Mouse (Mus musculus): ENCODE results near the gene Trim47. TPM values are rescaled to one million over a fixed set of nuclear protein-coding genes. Genes with fewer than 3 reads are reported as not detected.

Trim47 gene
- total and polyA plus RNA-seq, 2 experiments from 2014 or later = 9.0 to 16.8 TPM

- DNase-seq (ENCODE audit: low spot score) (no peak), ATAC-seq (ENCODE audit: low FRiP score) (no peak)
- Histone ChIP-seq H3K4me2 (ENCODE audit: low read depth, low read length, poor library complexity, severe bottlenecking) (no peak overlapping the region), H3K36me3 (ENCODE audit: insufficient read depth, low read length) (peaks cover 41% of the 10 kb centered on the region), H3K27ac (ENCODE audit: low read depth, low read length) (no peak overlapping the region), H3K27me3 (ENCODE audit: insufficient read depth, low read length) (no peaks in the 10 kb centered on the region), H3K4me1 (ENCODE audit: insufficient read depth, low read length) (no peaks in the 10 kb centered on the region), H3K4me3 (ENCODE audit: low read depth, low read length) (no peak overlapping the region), H3K9ac (replicated peaks; ENCODE audit: low read length, poor library complexity, severe bottlenecking) (no peak overlapping the region), H3K9me3 (ENCODE audit: low read length) (no peaks in the 10 kb centered on the region)
- no peak for TF ChIP-seq CTCF (IDR thresholded peaks at IDR 0.05)
- 25% methylated on average over 10 of the region's 10 CpGs for WGBS
Observed at GRCm38 (mm10) chr11:116078676-116079320, 48.2 kb downstream of the Trim47 start.

DNA sequence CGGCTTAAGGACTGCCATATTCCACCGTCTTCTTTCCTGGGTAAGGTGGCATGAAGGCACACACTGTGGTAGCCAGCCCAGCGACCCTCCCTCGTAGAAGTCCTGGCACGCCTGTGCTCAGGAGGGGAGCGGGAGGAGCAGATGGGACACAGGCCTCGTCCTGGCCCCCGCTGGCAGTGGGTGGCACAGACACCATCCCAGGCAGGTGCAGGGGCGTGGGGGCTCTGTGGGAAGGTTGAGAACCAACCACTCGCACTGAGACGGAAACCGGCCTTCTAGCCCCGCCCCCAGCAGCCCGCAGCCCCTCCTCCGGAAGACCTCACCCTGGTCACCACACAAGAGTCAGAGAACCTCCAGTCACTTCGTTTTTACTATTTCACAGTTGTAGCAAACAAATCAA lies 48.8 kb downstream of the Trim47 start:
- no peaks in the 10 kb centered on the region for H3K4me1 ChIP-seq (ENCODE audit: insufficient read depth, low read length)
- ATAC-seq (ENCODE audit: low FRiP score) (no peak), DNase-seq (ENCODE audit: low spot score) (no peak)
- peak overlapping the region; percentile 50; the same call in 1 of the 2 replicates for H3K9ac ChIP-seq (replicated peaks; ENCODE audit: low read length, poor library complexity, severe bottlenecking)
- H3K27me3 ChIP-seq (ENCODE audit: insufficient read depth, low read length) = no peaks in the 10 kb centered on the region
- H3K4me3 ChIP-seq (ENCODE audit: low read depth, low read length) = no peak overlapping the region
- H3K9me3 ChIP-seq (ENCODE audit: low read length) = no peaks in the 10 kb centered on the region
- peak overlapping the region; percentile 32 for H3K4me2 ChIP-seq (ENCODE audit: low read depth, low read length, poor library complexity, severe bottlenecking)
- no peak for TF ChIP-seq CTCF (IDR thresholded peaks at IDR 0.05)
- H3K36me3 ChIP-seq (ENCODE audit: insufficient read depth, low read length) = peaks cover 35% of the 10 kb centered on the region
- WGBS = 9% methylated on average over 16 of the region's 16 CpGs
- no peak overlapping the region for H3K27ac ChIP-seq (ENCODE audit: low read depth, low read length)

DNA sequence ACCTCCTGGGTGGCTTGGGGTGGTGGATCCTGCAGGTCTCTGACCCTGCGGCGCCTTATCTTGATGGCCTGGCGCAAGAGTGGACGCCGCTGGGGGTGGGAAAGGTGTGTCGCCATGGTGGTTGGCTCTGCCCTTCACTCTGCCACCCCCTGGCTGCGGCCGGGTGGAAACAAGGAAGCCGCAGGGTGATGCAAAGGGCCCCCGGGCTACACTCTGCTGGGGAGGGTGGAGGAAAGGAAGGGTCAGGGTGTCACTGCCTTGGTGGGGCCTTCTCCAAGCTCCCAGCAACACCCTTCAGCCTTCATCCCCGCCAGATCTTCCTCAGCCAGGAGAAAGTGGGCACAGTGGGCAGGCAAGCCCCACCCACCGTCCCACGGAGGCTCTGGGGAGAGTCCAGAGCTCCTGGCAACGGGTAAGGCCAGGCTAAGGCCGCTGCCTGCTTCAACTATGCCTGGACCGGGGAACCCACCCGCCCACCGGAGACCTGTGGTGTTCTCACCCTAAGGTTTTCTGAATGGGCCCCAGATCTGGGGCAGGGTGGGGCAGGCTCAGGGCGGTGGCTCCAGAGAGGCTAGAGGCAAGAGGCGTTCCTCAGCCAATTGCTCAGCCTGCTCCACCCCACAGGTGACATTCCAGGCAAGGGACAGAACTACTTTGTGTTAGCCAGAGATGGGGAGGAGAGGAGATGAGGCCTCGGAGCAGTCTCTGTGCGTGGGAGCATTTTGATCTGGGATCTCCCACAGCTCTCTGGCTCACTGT lies 49.4 kb downstream of the Trim47 start, which contains the start of gene Unc13d:
Unc13d (minus strand) TSS at position 516 of the 759 bp plus-strand sequence.
- no peaks in the 10 kb centered on the region for H3K9me3 ChIP-seq (ENCODE audit: low read length)
- no peaks in the 10 kb centered on the region for H3K27me3 ChIP-seq (ENCODE audit: insufficient read depth, low read length)
- WGBS = 67% methylated on average over 22 of the region's 22 CpGs
- peak; percentile 26 for TF ChIP-seq CTCF (IDR thresholded peaks at IDR 0.05)
- H3K4me1 ChIP-seq (ENCODE audit: insufficient read depth, low read length) = no peaks in the 10 kb centered on the region
- no peak within 1 kb of the TSS for H3K27ac ChIP-seq (ENCODE audit: low read depth, low read length)
- H3K9ac ChIP-seq (replicated peaks; ENCODE audit: low read length, poor library complexity, severe bottlenecking) = peak within 1 kb of the TSS; percentile 50; the same call in 1 of the 2 replicates
- H3K36me3 ChIP-seq (ENCODE audit: insufficient read depth, low read length) = peaks cover 32% of the 10 kb centered on the region
- DNase-seq (ENCODE audit: low spot score) (no peak), ATAC-seq (ENCODE audit: low FRiP score) (no peak)
- H3K4me3 ChIP-seq (ENCODE audit: low read depth, low read length) = no peak within 1 kb of the TSS
- peak within 1 kb of the TSS; percentile 32 for H3K4me2 ChIP-seq (ENCODE audit: low read depth, low read length, poor library complexity, severe bottlenecking)

- no peak overlapping the region for H3K9ac ChIP-seq (replicated peaks; ENCODE audit: low read length, poor library complexity, severe bottlenecking)
- no peak overlapping the region for H3K4me2 ChIP-seq (ENCODE audit: low read depth, low read length, poor library complexity, severe bottlenecking)
- H3K27me3 ChIP-seq (ENCODE audit: insufficient read depth, low read length) = no peaks in the 10 kb centered on the region
- no peak overlapping the region for H3K27ac ChIP-seq (ENCODE audit: low read depth, low read length)
- no peak for ATAC-seq (ENCODE audit: low FRiP score)
- H3K9me3 ChIP-seq (ENCODE audit: low read length) = no peaks in the 10 kb centered on the region
- no peak for TF ChIP-seq CTCF (IDR thresholded peaks at IDR 0.05)
- H3K4me1 ChIP-seq (ENCODE audit: insufficient read depth, low read length) = no peaks in the 10 kb centered on the region
- WGBS = 93% methylated on average over 6 of the region's 7 CpGs
- DNase-seq (ENCODE audit: low spot score) = no peak
- no peak overlapping the region for H3K4me3 ChIP-seq (ENCODE audit: low read depth, low read length)
- peaks cover 26% of the 10 kb centered on the region for H3K36me3 ChIP-seq (ENCODE audit: insufficient read depth, low read length)
Observed at GRCm38 (mm10) chr11:116076836-116077235, 50.2 kb downstream of the Trim47 start.

- Histone ChIP-seq H3K9me3 (ENCODE audit: low read length) (no peaks in the 10 kb centered on the region), H3K27ac (ENCODE audit: low read depth, low read length) (no peak overlapping the region), H3K4me3 (ENCODE audit: low read depth, low read length) (no peak overlapping the region), H3K9ac (replicated peaks; ENCODE audit: low read length, poor library complexity, severe bottlenecking) (no peak overlapping the region), H3K36me3 (ENCODE audit: insufficient read depth, low read length) (peaks cover 21% of the 10 kb centered on the region), H3K4me1 (ENCODE audit: insufficient read depth, low read length) (no peaks in the 10 kb centered on the region), H3K4me2 (ENCODE audit: low read depth, low read length, poor library complexity, severe bottlenecking) (no peak overlapping the region), H3K27me3 (ENCODE audit: insufficient read depth, low read length) (no peaks in the 10 kb centered on the region)
- whole genome bisulfite sequencing = 73% methylated on average over 7 of the region's 7 CpGs
- DNase-seq (ENCODE audit: low spot score) (no peak), ATAC-seq (ENCODE audit: low FRiP score) (no peak)
- no peak for TF ChIP-seq CTCF (IDR thresholded peaks at IDR 0.05)
Observed at GRCm38 (mm10) chr11:116076266-116076540, 50.8 kb downstream of the Trim47 start.

DNA sequence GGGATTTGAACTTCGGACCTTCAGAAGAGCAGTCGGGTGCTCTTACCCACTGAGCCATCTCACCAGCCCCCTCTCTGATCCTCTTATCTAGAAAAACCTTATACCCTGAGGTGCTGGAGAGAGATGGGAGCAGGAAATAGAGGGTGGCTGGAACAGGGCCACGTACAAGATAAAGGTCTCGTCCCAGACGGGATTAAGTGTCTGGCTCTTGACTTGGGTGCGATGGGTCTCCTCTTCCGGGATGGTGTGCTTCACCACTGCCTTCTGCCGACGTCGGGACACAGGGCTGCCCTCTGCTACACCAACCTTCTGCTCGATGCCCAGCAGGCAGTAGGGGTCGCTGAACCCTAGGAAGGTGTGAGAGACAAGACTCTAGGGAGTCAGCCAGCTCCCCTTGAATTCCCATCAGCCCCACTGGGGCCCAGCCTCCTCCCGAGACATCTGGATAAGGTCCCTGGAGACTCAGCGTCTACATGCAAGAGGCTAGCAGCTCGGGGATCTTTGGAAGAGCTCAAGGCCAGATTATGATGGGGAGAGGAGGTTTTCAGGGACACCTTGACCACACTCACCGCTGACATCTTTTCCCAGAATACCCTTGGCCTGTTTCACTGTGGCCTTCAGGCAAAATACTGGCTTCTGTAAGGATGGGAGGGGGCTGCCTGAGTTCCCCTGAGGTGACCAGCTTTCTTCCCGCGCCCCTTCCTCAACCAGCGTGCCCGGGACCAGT lies 51.3 kb downstream of the Trim47 start:
- no peak overlapping the region for H3K27ac ChIP-seq (ENCODE audit: low read depth, low read length)
- 63% methylated on average over 20 of the region's 20 CpGs for whole genome bisulfite sequencing

More for the DNA sequence above, 51.3 kb downstream of the Trim47 start:
- no peak overlapping the region for H3K9ac ChIP-seq (replicated peaks; ENCODE audit: low read length, poor library complexity, severe bottlenecking)
- H3K27me3 ChIP-seq (ENCODE audit: insufficient read depth, low read length) = no peaks in the 10 kb centered on the region
- no peak for TF ChIP-seq CTCF (IDR thresholded peaks at IDR 0.05)
- DNase-seq (ENCODE audit: low spot score) (no peak), ATAC-seq (ENCODE audit: low FRiP score) (no peak)
- no peak overlapping the region for H3K4me3 ChIP-seq (ENCODE audit: low read depth, low read length)
- H3K36me3 ChIP-seq (ENCODE audit: insufficient read depth, low read length) = peaks cover 16% of the 10 kb centered on the region
- H3K9me3 ChIP-seq (ENCODE audit: low read length) = no peaks in the 10 kb centered on the region
- H3K4me2 ChIP-seq (ENCODE audit: low read depth, low read length, poor library complexity, severe bottlenecking) = no peak overlapping the region
- no peaks in the 10 kb centered on the region for H3K4me1 ChIP-seq (ENCODE audit: insufficient read depth, low read length)

Measured in midbrain, postnatal 0 days (tissue).